ENCODE assay signal across 8 mouse cellular contexts in the genomic region with DNA sequence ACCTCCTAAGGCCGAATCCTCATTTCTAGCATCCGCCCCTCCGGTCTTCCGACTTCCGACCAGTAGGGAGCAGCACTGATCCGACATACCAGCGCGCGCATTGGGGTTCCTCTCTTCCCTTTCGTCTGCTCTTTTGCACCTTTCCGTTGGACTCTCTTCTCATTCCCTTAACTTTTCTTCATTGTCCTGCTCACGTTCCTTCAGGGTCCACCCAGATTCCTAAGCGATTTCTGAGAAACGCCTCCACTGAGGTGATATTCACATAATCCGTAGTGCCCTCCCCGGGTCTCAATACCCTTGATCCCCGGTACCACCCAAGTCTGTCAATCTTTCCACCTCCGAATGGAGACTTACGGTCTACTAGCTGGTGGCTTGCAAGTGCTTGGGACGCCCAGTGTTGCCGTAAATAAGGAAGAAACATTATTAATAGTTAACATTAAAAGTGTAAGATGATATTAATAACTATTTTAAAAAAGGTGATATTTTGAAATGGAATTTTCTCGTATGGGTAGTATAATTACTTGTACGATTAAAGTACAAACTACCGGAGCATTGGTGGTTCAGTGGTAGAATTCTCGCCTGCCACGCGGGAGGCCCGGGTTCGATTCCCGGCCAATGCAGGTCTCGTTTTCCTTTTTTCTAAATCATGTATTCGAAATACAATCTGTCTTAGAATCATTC. TPM values are rescaled to one million over a fixed set of nuclear protein-coding genes. Genes with fewer than 3 reads are reported as not detected.
DNase-seq lines count a peak whose midpoint lies in the region; ATAC-seq and TF ChIP-seq lines count a peak whose summit lies in the region.

No protein-coding gene starts in this region.

- DNase-seq in G1E (ENCODE audit: low spot score): peak; percentile 27
- peak; percentile 86 to 92 for DNase-seq in cerebellum, adult 2 months
- DNase-seq in forebrain, postnatal 0 days: peak; percentile 93
- peak; percentile 92 for DNase-seq in heart, postnatal 4 days
- DNase-seq in layer of hippocampus, adult 2 months (ENCODE audit: low spot score in 2 of 2): peak; percentile 87 to 92
- DNase-seq in lung, adult 2 months: peak; percentile 85
- peak; percentile 93 for DNase-seq in testis, postnatal 10 days (ENCODE audit: low spot score)

- H3K9ac ChIP-seq in forebrain, postnatal 0 days: peak overlapping the region; percentile 55
- H3K9ac ChIP-seq in neural tube, embryonic 15.5 days (replicated peaks): peak overlapping the region; percentile 64

- H3K9me3 ChIP-seq in G1E (replicated peaks): no peaks in the 10 kb centered on the region
- H3K9me3 ChIP-seq in forebrain, postnatal 0 days (ENCODE audit: low read length): no peaks in the 10 kb centered on the region
- no peaks in the 10 kb centered on the region for H3K9me3 ChIP-seq in neural tube, embryonic 15.5 days (replicated peaks)

- H3K27ac ChIP-seq in cerebellum, adult 2 months (ENCODE audit: insufficient read depth, low read length): no peak overlapping the region
- H3K27ac ChIP-seq in forebrain, postnatal 0 days (ENCODE audit: low read depth, low read length): peak overlapping the region; percentile 77
- peak overlapping the region; percentile 83 for H3K27ac ChIP-seq in layer of hippocampus, adult 2 months
- H3K27ac ChIP-seq in neural tube, embryonic 15.5 days (replicated peaks): peak overlapping the region; percentile 88

- peak overlapping the region; percentile 25 for H3K4me2 ChIP-seq in forebrain, postnatal 0 days (ENCODE audit: low read depth)
- H3K4me2 ChIP-seq in neural tube, embryonic 15.5 days: peak overlapping the region; percentile 72

- H3K4me3 ChIP-seq in G1E (ENCODE audit: low read depth, low read length): peak overlapping the region; percentile 72
- peak overlapping the region; percentile 92 for H3K4me3 ChIP-seq in cerebellum, adult 2 months (replicated peaks; ENCODE audit: insufficient read depth, low read depth, low read length)
- H3K4me3 ChIP-seq in forebrain, postnatal 0 days (ENCODE audit: low read depth, low read length): peak overlapping the region; percentile 64
- H3K4me3 ChIP-seq in layer of hippocampus, adult 2 months: peak overlapping the region; percentile 68
- H3K4me3 ChIP-seq in lung, adult 2 months (replicated peaks; ENCODE audit: extremely low read depth, low read depth, low read length): peak overlapping the region; percentile 99
- H3K4me3 ChIP-seq in neural tube, embryonic 15.5 days (replicated peaks): peak overlapping the region; percentile 68

- H3K4me1 ChIP-seq in G1E (ENCODE audit: insufficient read depth, low read depth, low read length): peaks cover 24% of the 10 kb centered on the region
- no peaks in the 10 kb centered on the region for H3K4me1 ChIP-seq in cerebellum, adult 2 months (ENCODE audit: control insufficient read depth, insufficient read depth, low read length)
- peaks cover 3% of the 10 kb centered on the region; the same call in 1 of the 2 replicates for H3K4me1 ChIP-seq in forebrain, postnatal 0 days (ENCODE audit: insufficient read depth)
- peaks cover 8% of the 10 kb centered on the region for H3K4me1 ChIP-seq in lung, adult 2 months (ENCODE audit: control insufficient read depth, insufficient read depth, low read length)
- peaks cover 4% of the 10 kb centered on the region for H3K4me1 ChIP-seq in neural tube, embryonic 15.5 days

- under 1% methylated on average over 32 of the region's 32 CpGs for WGBS in cerebellum, adult 2 months
- WGBS in forebrain, postnatal 0 days: under 1% methylated on average over 32 of the region's 32 CpGs
- WGBS in lung, adult 2 months: under 1% methylated on average over 32 of the region's 32 CpGs
- WGBS in neural tube, embryonic 15.5 days: under 1% methylated on average over 32 of the region's 32 CpGs

- H3K27me3 ChIP-seq in G1E (ENCODE audit: insufficient read depth, low read length): no peaks in the 10 kb centered on the region
- no peaks in the 10 kb centered on the region for H3K27me3 ChIP-seq in cerebellum, adult 2 months (ENCODE audit: control insufficient read depth, insufficient read depth, low read length)
- H3K27me3 ChIP-seq in forebrain, postnatal 0 days (ENCODE audit: insufficient read depth, low read length): no peaks in the 10 kb centered on the region
- H3K27me3 ChIP-seq in neural tube, embryonic 15.5 days (replicated peaks): no peaks in the 10 kb centered on the region

- ATAC-seq in G1E (ENCODE audit: extremely low read depth, insufficient number of reproducible peaks, low FRiP score, poor library complexity, severe bottlenecking): peak; percentile 77
- peak; percentile 86 for ATAC-seq in forebrain, postnatal 0 days
- ATAC-seq in neural tube, embryonic 15.5 days (ENCODE audit: low FRiP score): peak; percentile 93

- no peak for TF ChIP-seq POLR2A in cerebellum, adult 2 months (IDR thresholded peaks at IDR 0.05; ENCODE audit: borderline replicate concordance, insufficient read depth, low read length)
- no peak for TF ChIP-seq POLR2A in lung, adult 2 months (IDR thresholded peaks at IDR 0.05; ENCODE audit: borderline replicate concordance, extremely low read depth, low read depth, low read length)

- H3K36me3 ChIP-seq in G1E (replicated peaks): no peaks in the 10 kb centered on the region
- H3K36me3 ChIP-seq in forebrain, postnatal 0 days (ENCODE audit: insufficient read depth): no peaks in the 10 kb centered on the region
- no peaks in the 10 kb centered on the region for H3K36me3 ChIP-seq in neural tube, embryonic 15.5 days

- TF ChIP-seq CTCF in G1E (IDR thresholded peaks at IDR 0.05; ENCODE audit: low read depth, low read length): 0 out of 2 replicates have a peak, but pooled peaks have one; percentile 28
- TF ChIP-seq CTCF in cerebellum, adult 2 months (IDR thresholded peaks at IDR 0.05; ENCODE audit: borderline replicate concordance, insufficient read depth, low read depth, low read length): peak; percentile 76
- TF ChIP-seq CTCF in forebrain, postnatal 0 days (IDR thresholded peaks at IDR 0.05; ENCODE audit: low read depth): peak; percentile 84
- TF ChIP-seq CTCF in layer of hippocampus, adult 2 months (conservative IDR thresholded peaks at IDR 0.05): peak; percentile 95
- TF ChIP-seq CTCF in lung, adult 2 months (IDR thresholded peaks at IDR 0.05; ENCODE audit: insufficient read depth, low read length): peak; percentile 81

RNA-seq across cellular contexts. Expression of gene Hist1h2bl, which starts 5.8 kb away (rescaled TPM):
- total RNA-seq in G1E (2014; fragmentation: Nextera tagmentation) (900 and 963 TPM in 2 replicates), G1E (2017) (1,351 and 1,816 TPM in 2 replicates)
- polyA plus RNA-seq in G1E (2012): 2.1 and 8.3 TPM in 2 replicates
- polyA plus RNA-seq in cerebellum, adult 2 months (2012; rRNA removed): not detected in 2 replicates
- total RNA-seq in forebrain, postnatal 0 days (2014; rRNA removed): 131 and 141 TPM in 2 replicates
- 0.65 and 0.73 TPM in 2 replicates for polyA plus RNA-seq in forebrain, postnatal 0 days (2015; fragmentation: Nextera tagmentation; extraction: Ambion mirVana)
- 100 to 1,000 TPM; 413 to 441 TPM for total RNA-seq in heart, postnatal 4 days (2021)
- 10 to 100 TPM; 25.0 to 36.7 TPM for total RNA-seq in layer of hippocampus, adult 2 months (2021)
- 0.72 and 1.6 TPM in 2 replicates for polyA plus RNA-seq in lung, adult 2 months (2012; rRNA removed)
- polyA plus RNA-seq in neural tube, embryonic 15.5 days (2015; fragmentation: Nextera tagmentation; extraction: Ambion mirVana): not detected in 2 replicates

RNA-seq across cellular contexts. Expression of gene Hist1h2ai, which starts 6.1 kb away (rescaled TPM):
- total RNA-seq in G1E (2014; fragmentation: Nextera tagmentation) (968 and 989 TPM in 2 replicates), G1E (2017) (2,644 and 2,651 TPM in 2 replicates)
- 2,561 and 4,652 TPM in 2 replicates for polyA plus RNA-seq in G1E (2012)
- polyA plus RNA-seq in cerebellum, adult 2 months (2012; rRNA removed): 0.84 and 1.5 TPM in 2 replicates
- 342 and 560 TPM in 2 replicates for total RNA-seq in forebrain, postnatal 0 days (2014; rRNA removed)
- 12.1 and 14.6 TPM in 2 replicates for polyA plus RNA-seq in forebrain, postnatal 0 days (2015; fragmentation: Nextera tagmentation; extraction: Ambion mirVana)
- 100 to 1,000 TPM; 376 to 467 TPM for total RNA-seq in heart, postnatal 4 days (2021)
- total RNA-seq in layer of hippocampus, adult 2 months (2021): 10 to 100 TPM; 27.6 to 54.9 TPM
- polyA plus RNA-seq in lung, adult 2 months (2012; rRNA removed): 5.8 and 6.7 TPM in 2 replicates
- polyA plus RNA-seq in neural tube, embryonic 15.5 days (2015; fragmentation: Nextera tagmentation; extraction: Ambion mirVana): 7.9 and 9.5 TPM in 2 replicates

RNA-seq across cellular contexts. Expression of gene Hist1h3h, which starts 7.3 kb away (rescaled TPM):
- total RNA-seq in G1E (2014; fragmentation: Nextera tagmentation): 178 and 383 TPM in 2 replicates
- 634 and 1,163 TPM in 2 replicates for total RNA-seq in G1E (2017)
- 29.3 and 131 TPM in 2 replicates for polyA plus RNA-seq in G1E (2012)
- 2.9 TPM in 1 of 2 replicates, not detected in the other for polyA plus RNA-seq in cerebellum, adult 2 months (2012; rRNA removed)
- 277 and 308 TPM in 2 replicates for total RNA-seq in forebrain, postnatal 0 days (2014; rRNA removed)
- polyA plus RNA-seq in forebrain, postnatal 0 days (2015; fragmentation: Nextera tagmentation; extraction: Ambion mirVana): 0.75 and 1.3 TPM in 2 replicates
- total RNA-seq in heart, postnatal 4 days (2021): 100 to 1,000 TPM; 719 to 727 TPM
- 10 to 100 TPM; 51.3 to 58.2 TPM for total RNA-seq in layer of hippocampus, adult 2 months (2021)
- 8.2 and 8.6 TPM in 2 replicates for polyA plus RNA-seq in lung, adult 2 months (2012; rRNA removed)
- 3.2 and 5.6 TPM in 2 replicates for polyA plus RNA-seq in neural tube, embryonic 15.5 days (2015; fragmentation: Nextera tagmentation; extraction: Ambion mirVana)

RNA-seq across cellular contexts. Expression of gene Hist1h2bm, which starts 11.7 kb away (rescaled TPM):
- total RNA-seq in G1E (2014; fragmentation: Nextera tagmentation) (170 and 209 TPM in 2 replicates), G1E (2017) (309 and 556 TPM in 2 replicates)
- 1.2 and 3.4 TPM in 2 replicates for polyA plus RNA-seq in G1E (2012)
- not detected in 2 replicates for polyA plus RNA-seq in cerebellum, adult 2 months (2012; rRNA removed)
- total RNA-seq in forebrain, postnatal 0 days (2014; rRNA removed): 308 and 356 TPM in 2 replicates
- polyA plus RNA-seq in forebrain, postnatal 0 days (2015; fragmentation: Nextera tagmentation; extraction: Ambion mirVana): 0.34 TPM in 1 of 2 replicates, not detected in the other
- total RNA-seq in heart, postnatal 4 days (2021): 100 to 1,000 TPM; 135 to 139 TPM
- total RNA-seq in layer of hippocampus, adult 2 months (2021): 1 to 10 TPM; 4.2 to 8.2 TPM
- polyA plus RNA-seq in lung, adult 2 months (2012; rRNA removed): 0.70 TPM in 1 of 2 replicates, not detected in the other
- polyA plus RNA-seq in neural tube, embryonic 15.5 days (2015; fragmentation: Nextera tagmentation; extraction: Ambion mirVana): 0.87 and 2.3 TPM in 2 replicates

RNA-seq across cellular contexts. Expression of gene Olfr1359, which starts 12.3 kb away (rescaled TPM):
- total RNA-seq in G1E (2014; fragmentation: Nextera tagmentation) (not detected in 2 replicates), G1E (2017) (0.12 and 0.22 TPM in 2 replicates)
- polyA plus RNA-seq in G1E (2012): not detected in 2 replicates
- polyA plus RNA-seq in cerebellum, adult 2 months (2012; rRNA removed): not detected in 2 replicates
- total RNA-seq in forebrain, postnatal 0 days (2014; rRNA removed): not detected in 2 replicates
- not detected in 2 replicates for polyA plus RNA-seq in forebrain, postnatal 0 days (2015; fragmentation: Nextera tagmentation; extraction: Ambion mirVana)
- total RNA-seq in heart, postnatal 4 days (2021): not detected
- not detected for total RNA-seq in layer of hippocampus, adult 2 months (2021)
- polyA plus RNA-seq in lung, adult 2 months (2012; rRNA removed): not detected in 2 replicates
- not detected in 2 replicates for polyA plus RNA-seq in neural tube, embryonic 15.5 days (2015; fragmentation: Nextera tagmentation; extraction: Ambion mirVana)

Comparison
In these comparisons a context has a peak if more than half of its experiments do, and no peak if none do; other contexts are left out.
1. DNase-seq: peak in every context shown above with its lines; median percentile 93 in forebrain, postnatal 0 days; 93 in testis, postnatal 10 days; 92 in heart, postnatal 4 days; 90 in layer of hippocampus, adult 2 months; 89 in cerebellum, adult 2 months; 85 in lung, adult 2 months; 27 in G1E.
2. CTCF ChIP-seq: peak in every context shown above with its lines; median percentile 95 in layer of hippocampus, adult 2 months; 84 in forebrain, postnatal 0 days; 81 in lung, adult 2 months; 76 in cerebellum, adult 2 months; 28 in G1E.
3. RNA of gene Hist1h2ai, which starts 6.1 kb away (polyA plus RNA-seq): 2,561 to 4,652 TPM in G1E; 12.1 to 14.6 TPM in forebrain, postnatal 0 days, 7.9 to 9.5 TPM in neural tube, embryonic 15.5 days, 5.8 to 6.7 TPM in lung, adult 2 months and 0.84 to 1.5 TPM in cerebellum, adult 2 months; every median in the first group is over 100 times any median in the second.
4. Peak in every context shown above with its lines, with median percentiles within 50 percentile points of each other: ATAC-seq and H3K4me3 ChIP-seq.